Mouse (Mus musculus) liver, adult 2 months (tissue): ENCODE measurements around the gene Tcl1b5. TPM values are rescaled to one million over a fixed set of nuclear protein-coding genes. Genes with fewer than 3 reads are reported as not detected.

Experiments used
- DNase-seq: peaks from one replicate; pipeline ENCODE4 v3.0.0-alpha.2; 2011; ENCODE audit warnings: low read depth, low spot score; ENCODE audit errors: extremely low read depth
- H3K27ac ChIP-seq: fragments of 200-500 bp; replicated peaks from 2 replicates; pipeline ENCODE4 v1.5.1; 2012; ENCODE audit warnings: low read depth, mild to moderate bottlenecking, control low read depth, inconsistent platforms, low read length; ENCODE audit not compliant: insufficient read depth
- H3K27me3 ChIP-seq: fragments of 200-500 bp; 2 replicates; pipeline ENCODE4 v1.6.1; 2012; ENCODE audit warnings: mild to moderate bottlenecking, moderate library complexity, low read length, inconsistent platforms; ENCODE audit not compliant: control insufficient read depth, insufficient read depth
- H3K36me3 ChIP-seq: fragments of 200-500 bp; 2 replicates; pipeline ENCODE4 v1.6.1; 2012; ENCODE audit warnings: low read length, inconsistent platforms; ENCODE audit not compliant: control insufficient read depth, insufficient read depth
- H3K4me1 ChIP-seq: fragments of 200-500 bp; 2 replicates; pipeline ENCODE4 v1.6.1; 2011; ENCODE audit warnings: low read length; ENCODE audit not compliant: control insufficient read depth, insufficient read depth
- H3K4me3 ChIP-seq: fragments of 200-500 bp; 2 replicates; pipeline ENCODE4 v1.5.1; 2011; ENCODE audit warnings: low read depth, mild to moderate bottlenecking, control low read depth, low read length, moderate library complexity; ENCODE audit not compliant: insufficient read depth
- H3K79me2 ChIP-seq: fragments of 200-500 bp; 2 replicates; pipeline ENCODE4 v1.6.1; 2012; ENCODE audit warnings: inconsistent platforms, mild to moderate bottlenecking, low read length, moderate library complexity; ENCODE audit not compliant: control insufficient read depth, insufficient read depth
- H3K9ac ChIP-seq: fragments of 200-500 bp; 2 replicates; pipeline ENCODE4 v1.6.1; 2012; ENCODE audit warnings: low read depth, mild to moderate bottlenecking, control low read depth, inconsistent platforms, low read length
- CTCF ChIP-seq: fragments of 200-500 bp; IDR thresholded peaks from 2 replicates; pipeline ENCODE4 v1.5.1; 2011; ENCODE audit warnings: low read depth, low read length, control low read depth
- POLR2A ChIP-seq: fragments of 200-500 bp; IDR thresholded peaks from 2 replicates; pipeline ENCODE4 v1.6.1; 2011; ENCODE audit warnings: low read length, control low read depth; ENCODE audit not compliant: insufficient read depth; ENCODE audit errors: extremely low read depth
- WGBS: fragments of 180-500 bp; shearing (Covaris S2); methylation state at CpG from one replicate; pipeline ENCODE4 v1.1.7; 2018; 5-methylcytosine and 5-hydroxymethylcytosine counted together
- polyA plus RNA-seq: library from polyadenylated mRNA; depleted of rRNA; stranded (reverse); fragments of >200 nt; gene quantifications from 2 replicates; pipeline ENCODE4 v1.2.3, GENCODE M21; 2012
- total RNA-seq: library from RNA; depleted of rRNA; stranded (reverse); fragments of >200 nt; gene quantifications from 2 replicates; pipeline ENCODE4 v1.2.3, GENCODE M21; 2014

The Tcl1b5 gene
- total and polyA plus RNA-seq, 2 experiments = not detected

DNA sequence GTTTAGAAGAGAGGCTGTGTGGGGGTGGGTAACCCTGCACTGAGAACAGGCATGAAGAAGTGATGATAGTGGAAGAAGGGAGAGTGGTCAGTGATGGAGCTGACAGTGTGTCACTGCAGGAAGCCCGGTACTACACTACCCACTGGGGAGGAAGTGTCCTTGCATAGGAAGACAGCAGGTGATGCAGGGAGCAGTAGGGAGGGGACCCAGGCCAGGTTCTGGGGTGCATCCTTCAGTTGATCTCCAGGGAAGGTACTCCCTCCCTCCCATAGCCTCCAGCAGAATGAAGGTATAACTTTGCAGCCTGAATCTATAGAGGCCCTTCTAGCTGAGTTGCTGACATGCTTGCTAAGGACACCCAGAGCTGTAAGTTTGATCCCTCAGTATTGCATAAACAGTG lies 30.9 kb downstream of the Tcl1b5 start:
- Histone ChIP-seq H3K36me3 (no peaks in the 10 kb centered on the region), H3K79me2 (no peaks in the 10 kb centered on the region), H3K4me3 (no peak overlapping the region), H3K27me3 (no peaks in the 10 kb centered on the region), H3K9ac (no peak overlapping the region), H3K27ac (no peak overlapping the region), H3K4me1 (no peaks in the 10 kb centered on the region)
- no peak for TF ChIP-seq POLR2A
- TF ChIP-seq CTCF = no peak
- WGBS = 59% methylated on average over 1 of the region's 1 CpGs
- no peak for DNase-seq

DNA sequence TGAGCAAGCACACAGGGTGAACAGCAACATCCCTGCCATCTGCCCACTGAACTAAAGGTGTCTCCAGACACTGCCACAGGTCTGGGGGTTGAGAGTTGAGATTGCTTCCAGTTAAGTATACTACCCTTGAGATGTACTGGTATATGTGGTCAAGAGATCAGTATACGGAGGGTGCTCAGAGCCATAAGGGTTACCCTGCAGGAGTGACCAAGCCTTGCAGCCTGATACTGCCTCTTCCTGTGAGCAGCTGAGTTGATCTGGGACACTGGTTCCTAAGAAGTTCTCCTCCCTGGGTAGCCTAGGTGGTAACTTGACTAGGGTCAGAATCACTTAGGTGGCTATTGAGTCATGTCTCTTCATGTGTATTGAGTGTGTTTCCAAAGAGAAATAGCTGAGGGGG lies 32.3 kb downstream of the Tcl1b5 start:
- Histone ChIP-seq H3K27ac (no peak overlapping the region), H3K4me1 (no peaks in the 10 kb centered on the region), H3K4me3 (no peak overlapping the region), H3K27me3 (no peaks in the 10 kb centered on the region), H3K79me2 (no peaks in the 10 kb centered on the region), H3K9ac (no peak overlapping the region), H3K36me3 (no peaks in the 10 kb centered on the region)
- 87% methylated on average over 1 of the region's 1 CpGs for WGBS
- TF ChIP-seq POLR2A (no peak), CTCF (no peak)
- DNase-seq = no peak

DNA sequence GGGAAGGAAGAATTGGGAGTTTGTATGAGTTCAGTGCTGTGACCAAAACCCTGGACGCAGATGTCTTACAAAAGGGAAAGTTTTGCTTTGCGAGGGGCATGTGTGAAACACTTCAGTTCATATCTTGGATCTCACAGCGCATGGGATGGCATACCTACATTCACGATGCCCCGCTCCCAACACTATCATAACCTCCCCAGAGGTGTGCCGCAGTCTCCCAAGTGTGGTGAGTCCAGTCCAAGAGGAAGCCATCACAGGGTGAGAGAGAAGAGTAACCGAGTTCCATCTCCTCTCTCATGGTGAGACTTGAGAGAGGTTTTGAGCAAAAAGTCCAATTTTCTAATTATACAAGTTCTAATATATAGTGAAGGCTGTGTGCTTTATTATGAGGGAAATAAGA lies 33.1 kb downstream of the Tcl1b5 start:
- H3K9ac ChIP-seq = no peak overlapping the region

DNA sequence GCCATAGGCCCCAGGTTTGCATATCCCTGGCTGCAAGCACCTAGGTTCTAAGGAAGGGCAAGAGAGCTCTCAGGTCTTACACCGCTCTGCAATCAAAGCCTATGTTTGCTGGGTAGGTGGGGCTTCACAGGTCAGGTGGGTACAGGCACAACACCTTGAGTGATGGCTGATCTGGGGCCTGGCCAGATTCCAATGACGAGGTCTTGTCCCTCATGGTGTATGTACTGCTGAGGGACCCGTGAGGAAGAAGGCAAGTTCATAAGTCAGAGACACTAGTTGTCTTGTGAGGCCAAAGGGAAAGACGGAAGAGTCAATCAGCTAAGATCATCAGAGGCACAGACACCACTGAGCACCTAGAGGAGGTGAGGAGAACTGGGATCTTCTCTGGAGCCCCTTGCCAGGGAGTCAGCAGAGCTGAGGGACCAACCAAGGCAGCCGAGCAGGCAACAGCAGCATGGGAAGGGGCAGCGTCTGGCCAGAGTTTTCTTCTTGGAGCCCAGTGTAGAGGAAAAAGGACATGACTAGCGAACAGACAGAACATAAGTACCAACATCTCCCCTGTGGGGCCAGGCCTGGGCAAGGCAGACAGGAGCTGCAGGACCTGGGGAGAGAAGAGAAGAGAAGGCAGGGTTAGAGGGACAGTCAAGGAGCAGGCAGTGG lies 41.1 kb downstream of the Tcl1b5 start:
- Histone ChIP-seq H3K9ac (no peak overlapping the region), H3K4me3 (no peak overlapping the region), H3K79me2 (no peaks in the 10 kb centered on the region), H3K27ac (no peak overlapping the region), H3K4me1 (no peaks in the 10 kb centered on the region), H3K36me3 (no peaks in the 10 kb centered on the region), H3K27me3 (no peaks in the 10 kb centered on the region)
- 74% methylated on average over 7 of the region's 7 CpGs for WGBS
- no peak for TF ChIP-seq POLR2A
- no peak for TF ChIP-seq CTCF
- no peak for DNase-seq

More for the DNA sequence above, 33.1 kb downstream of the Tcl1b5 start:
- Histone ChIP-seq H3K4me1 (no peaks in the 10 kb centered on the region), H3K4me3 (no peak overlapping the region), H3K27me3 (no peaks in the 10 kb centered on the region), H3K79me2 (no peaks in the 10 kb centered on the region), H3K27ac (no peak overlapping the region), H3K36me3 (no peaks in the 10 kb centered on the region)
- WGBS = 88% methylated on average over 7 of the region's 7 CpGs
- DNase-seq = no peak
- TF ChIP-seq POLR2A (no peak), CTCF (no peak)

- WGBS = 81% methylated on average over 22 of the region's 22 CpGs
Observed at GRCm38 (mm10) chr12:105222601-105223319, 46.6 kb downstream of the Tcl1b5 start, which contains the start of gene Tcl1. TSS of gene Tcl1 (minus strand) at chr12:105222793.

More at GRCm38 (mm10) chr12:105222601-105223319, 46.6 kb downstream of the Tcl1b5 start, which contains the start of gene Tcl1:
- no peaks in the 10 kb centered on the region for H3K27me3 ChIP-seq
- no peak for DNase-seq
- TF ChIP-seq POLR2A = no peak
- no peak for TF ChIP-seq CTCF
- no peaks in the 10 kb centered on the region for H3K79me2 ChIP-seq
- no peaks in the 10 kb centered on the region for H3K36me3 ChIP-seq
- H3K4me1 ChIP-seq = no peaks in the 10 kb centered on the region
- no peak within 1 kb of the TSS for H3K27ac ChIP-seq
- H3K4me3 ChIP-seq = no peak within 1 kb of the TSS
- no peak within 1 kb of the TSS for H3K9ac ChIP-seq
